In the genomic region with DNA sequence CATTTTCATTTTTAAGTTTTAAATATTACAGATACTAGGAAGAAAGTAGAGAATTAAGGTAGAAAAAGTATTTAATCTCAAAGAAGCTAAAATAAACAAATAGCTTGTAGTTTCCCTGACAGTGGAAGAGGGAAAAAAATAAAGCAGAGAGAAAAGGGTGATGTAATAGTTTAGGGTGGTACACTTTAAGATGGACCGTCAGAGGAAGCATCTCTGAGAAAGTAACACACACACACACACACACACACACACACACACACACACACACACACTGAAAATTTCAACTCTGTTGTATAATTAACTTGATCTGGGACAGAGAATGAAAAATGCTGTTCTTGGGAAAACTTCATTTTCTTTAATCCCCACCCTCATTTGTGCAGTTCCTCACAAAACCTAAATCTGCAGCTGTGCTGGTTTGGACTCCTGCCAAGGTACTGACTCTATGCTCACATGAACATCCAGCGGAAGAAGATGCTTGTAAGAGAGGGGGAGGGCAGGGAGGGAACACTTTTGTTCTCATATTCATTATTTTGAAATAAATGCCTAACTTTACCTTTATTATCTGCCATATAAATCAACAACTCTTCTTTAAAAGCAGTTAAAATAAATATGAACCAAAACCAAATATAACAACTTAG, we compare ENCODE assay signal across 8 mouse cellular contexts. TPM values are rescaled to one million over a fixed set of nuclear protein-coding genes. Genes with fewer than 3 reads are reported as not detected.
DNase-seq lines count a peak whose midpoint lies in the region; ATAC-seq and TF ChIP-seq lines count a peak whose summit lies in the region.

No protein-coding gene starts in this region.

- no peak overlapping the region for H3K4me2 ChIP-seq in neural tube, embryonic 11.5 days (ENCODE audit: low read depth)
- no peak overlapping the region for H3K4me2 ChIP-seq in stomach, postnatal 0 days (replicated peaks; ENCODE audit: low read depth)

- H3K27ac ChIP-seq in neural tube, embryonic 11.5 days (ENCODE audit: low read depth, low read length): no peak overlapping the region
- no peak overlapping the region for H3K27ac ChIP-seq in stomach, postnatal 0 days (replicated peaks)

- 64% methylated on average over 2 of the region's 2 CpGs for WGBS in neural tube, embryonic 11.5 days
- WGBS in stomach, postnatal 0 days: 8% methylated on average over 2 of the region's 2 CpGs

- no peaks in the 10 kb centered on the region for H3K4me1 ChIP-seq in neural tube, embryonic 11.5 days (ENCODE audit: control insufficient read depth, insufficient read depth, low read length)
- no peaks in the 10 kb centered on the region for H3K4me1 ChIP-seq in stomach, postnatal 0 days (replicated peaks; ENCODE audit: control insufficient read depth, insufficient read depth)

- no peak for ATAC-seq in neural tube, embryonic 11.5 days (ENCODE audit: insufficient read depth, low FRiP score, low TSS enrichment)
- ATAC-seq in megakaryocyte progenitor cell, adult 5-6 weeks (replicated peaks; ENCODE audit: poor library complexity): peak; percentile 91
- ATAC-seq in stomach, postnatal 0 days (ENCODE audit: low FRiP score, low TSS enrichment): peak; percentile 47; the same call in 1 of the 2 replicates

- H3K36me3 ChIP-seq in neural tube, embryonic 11.5 days (ENCODE audit: control insufficient read depth, insufficient read depth, low read length): no peaks in the 10 kb centered on the region
- no peaks in the 10 kb centered on the region for H3K36me3 ChIP-seq in stomach, postnatal 0 days (ENCODE audit: control insufficient read depth, insufficient read depth, low read length)

- H3K9ac ChIP-seq in neural tube, embryonic 11.5 days (ENCODE audit: low read length): no peak overlapping the region
- H3K9ac ChIP-seq in stomach, postnatal 0 days (ENCODE audit: low read length): no peak overlapping the region

- no peaks in the 10 kb centered on the region for H3K9me3 ChIP-seq in neural tube, embryonic 11.5 days (ENCODE audit: control insufficient read depth, low read length)
- H3K9me3 ChIP-seq in stomach, postnatal 0 days (ENCODE audit: control insufficient read depth, low read length): no peaks in the 10 kb centered on the region

- H3K4me3 ChIP-seq in neural tube, embryonic 11.5 days (ENCODE audit: low read depth, low read length): no peak overlapping the region
- no peak overlapping the region for H3K4me3 ChIP-seq in stomach, postnatal 0 days (ENCODE audit: low read depth, low read length)

- TF ChIP-seq EP300 in stomach, postnatal 0 days (optimal IDR thresholded peaks at IDR 0.05): no peak

- peak; percentile 27 for DNase-seq in neural tube, embryonic 11.5 days (ENCODE audit: low spot score)
- DNase-seq in neural tube, embryonic 10.5 days (ENCODE audit: extremely low spot score, low spot score): no peak
- DNase-seq in adrenal gland, postnatal 36 days: peak; percentile 31 to 56
- peak; percentile 75 for DNase-seq in gastrocnemius, postnatal 14 days
- peak; percentile 83 for DNase-seq in kidney, postnatal 10 days
- DNase-seq in stomach, postnatal 0 days (ENCODE audit: low spot score): peak; percentile 23
- no peak for DNase-seq in testis, postnatal 14 days (ENCODE audit: low spot score)

- intact Hi-C loops in gastrocnemius, postnatal 14 days (cut with DNase I; ENCODE audit: low total_unique reads): no loop called here

- no peaks in the 10 kb centered on the region for H3K27me3 ChIP-seq in neural tube, embryonic 11.5 days (ENCODE audit: control insufficient read depth, insufficient read depth, low read length)
- H3K27me3 ChIP-seq in stomach, postnatal 0 days (ENCODE audit: control insufficient read depth, insufficient read depth, low read length): no peaks in the 10 kb centered on the region

- no peak for TF ChIP-seq CTCF in stomach, postnatal 0 days (IDR thresholded peaks at IDR 0.05; ENCODE audit: low read depth)

RNA-seq across cellular contexts. Expression of a gene that starts 13.0 kb away (rescaled TPM):
- polyA plus RNA-seq in neural tube, embryonic 11.5 days (2014; fragmentation: Nextera tagmentation; extraction: Ambion mirVana): 75.8 and 86.6 TPM in 2 replicates
- 10 to 100 TPM; 29.9 to 37.3 TPM for total RNA-seq in adrenal gland, postnatal 36 days (2021)
- 10 to 100 TPM; 20.2 to 25.3 TPM for total RNA-seq in gastrocnemius, postnatal 14 days (2021)
- 32.9 and 42.4 TPM in 2 replicates for total RNA-seq in megakaryocyte progenitor cell, adult 5-6 weeks (2015)
- 28.2 and 32.0 TPM in 2 replicates for total RNA-seq in megakaryocyte progenitor cell, adult 5-6 weeks (2017)
- 4.9 and 5.5 TPM in 2 replicates for polyA plus RNA-seq in stomach, postnatal 0 days (2015; fragmentation: Nextera tagmentation; extraction: Ambion mirVana)

RNA-seq across cellular contexts. Expression of a gene that starts 13.6 kb away (rescaled TPM):
- polyA plus RNA-seq in neural tube, embryonic 11.5 days (2014; fragmentation: Nextera tagmentation; extraction: Ambion mirVana): 19.2 and 22.8 TPM in 2 replicates
- total RNA-seq in adrenal gland, postnatal 36 days (2021): 10 to 100 TPM; 11.3 to 11.9 TPM
- 1 to 10 TPM; 3.1 to 4.1 TPM for total RNA-seq in gastrocnemius, postnatal 14 days (2021)
- total RNA-seq in megakaryocyte progenitor cell, adult 5-6 weeks (2015): 9.4 and 12.8 TPM in 2 replicates
- 23.2 and 25.4 TPM in 2 replicates for total RNA-seq in megakaryocyte progenitor cell, adult 5-6 weeks (2017)
- polyA plus RNA-seq in stomach, postnatal 0 days (2015; fragmentation: Nextera tagmentation; extraction: Ambion mirVana): 6.4 TPM in 2 replicates

Comparison
In these comparisons a context has a peak if more than half of its experiments do, and no peak if none do; other contexts are left out.
1. DNase-seq: peak in neural tube, embryonic 11.5 days (single experiment), adrenal gland, postnatal 36 days (2 of 2), gastrocnemius, postnatal 14 days (single experiment), kidney, postnatal 10 days (single experiment) and stomach, postnatal 0 days (single experiment); none in neural tube, embryonic 10.5 days (single experiment) and testis, postnatal 14 days (single experiment).